Mouse (Mus musculus) spleen, postnatal 4 days (tissue): Measurements from ENCODE around the gene Tmprss12.
"Not testable (repeated sequence)": the region's sequence is repeated elsewhere in the genome, so short reads cannot be mapped to it uniquely, and the experiment has no call there.

Experiments
- DNase-seq, 2 experiments: peaks; one replicate each; pipeline ENCODE4 v3.0.0; 2022; ENCODE audit warnings: low spot score in 2 of 2

Gene Tmprss12

DNA sequence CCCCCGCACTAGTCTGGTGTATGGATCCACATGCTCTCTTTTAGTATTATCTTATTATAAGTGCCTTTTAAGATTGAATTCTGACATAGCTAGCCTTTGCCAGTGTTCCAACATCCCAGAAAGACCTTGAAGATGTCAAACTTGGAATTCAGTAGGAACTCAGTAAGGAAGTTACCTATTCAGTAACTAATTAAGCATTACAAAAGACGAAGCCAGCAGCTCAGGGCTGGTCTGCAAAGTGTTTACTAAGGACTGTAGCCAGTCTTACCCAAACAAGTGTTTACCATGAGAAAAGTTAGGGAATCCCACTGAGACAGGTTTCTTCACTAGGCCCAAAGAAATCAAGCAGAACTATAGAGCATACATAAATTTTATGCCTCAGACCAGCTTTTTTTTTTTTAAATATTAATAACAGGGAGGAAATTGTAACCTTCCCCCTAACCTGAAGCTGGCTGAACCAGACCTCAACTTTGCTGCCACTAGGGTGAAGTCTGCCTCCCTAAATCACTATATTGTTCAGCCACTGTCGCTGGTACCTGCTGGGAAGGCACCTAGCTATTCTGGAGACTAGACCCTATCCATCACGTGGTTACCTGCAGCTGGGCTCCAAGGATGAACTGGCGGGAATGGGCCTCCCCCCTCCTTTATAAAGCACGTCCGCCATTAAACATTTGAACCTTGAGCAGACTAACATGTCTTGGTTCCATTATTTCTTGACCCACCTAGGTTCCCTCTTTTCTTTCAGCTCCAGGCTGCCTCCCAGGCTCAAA, 5.7 kb upstream of the Tmprss12 start:
- no peak for DNase-seq

DNA sequence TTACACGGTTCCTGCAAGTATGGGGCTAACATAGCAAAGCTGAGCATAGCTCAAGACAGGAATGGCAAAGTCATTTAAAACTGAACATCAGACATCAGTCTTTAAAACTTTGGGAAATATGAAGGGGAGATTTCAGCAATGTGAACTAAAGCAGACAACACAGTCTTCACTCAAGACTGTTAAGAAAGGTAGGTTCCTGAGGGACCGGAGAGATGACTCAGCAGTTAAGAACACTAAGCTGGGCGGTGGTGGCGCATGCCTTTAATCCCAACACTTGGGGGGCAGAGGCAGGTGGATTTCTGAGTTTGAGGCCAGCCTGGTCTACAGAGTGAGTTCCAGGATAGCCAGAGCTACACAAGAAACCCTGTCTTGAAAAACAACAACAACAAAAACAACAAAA, 4.2 kb upstream of the Tmprss12 start:
- no peak for DNase-seq

DNA sequence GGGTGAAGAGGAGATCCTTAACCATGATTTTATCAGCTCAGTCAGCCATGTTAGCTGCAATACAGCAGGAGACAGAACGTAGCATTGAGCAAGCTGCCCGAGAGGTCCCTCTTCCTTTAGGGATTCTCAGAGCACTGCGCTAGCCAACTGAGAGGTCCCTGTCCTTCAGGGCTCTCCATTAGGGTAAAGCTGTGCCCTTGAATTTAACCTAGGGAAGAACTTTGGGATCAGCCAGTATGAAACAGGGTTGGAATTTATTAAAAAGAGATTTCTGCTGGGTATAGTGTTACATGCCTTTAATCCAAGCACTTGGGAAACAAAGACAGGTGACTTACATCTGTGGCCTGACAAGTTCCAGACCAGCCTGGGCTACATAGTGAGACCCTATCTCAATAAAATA, 3.1 kb upstream of the Tmprss12 start:
- no peak for DNase-seq

DNA sequence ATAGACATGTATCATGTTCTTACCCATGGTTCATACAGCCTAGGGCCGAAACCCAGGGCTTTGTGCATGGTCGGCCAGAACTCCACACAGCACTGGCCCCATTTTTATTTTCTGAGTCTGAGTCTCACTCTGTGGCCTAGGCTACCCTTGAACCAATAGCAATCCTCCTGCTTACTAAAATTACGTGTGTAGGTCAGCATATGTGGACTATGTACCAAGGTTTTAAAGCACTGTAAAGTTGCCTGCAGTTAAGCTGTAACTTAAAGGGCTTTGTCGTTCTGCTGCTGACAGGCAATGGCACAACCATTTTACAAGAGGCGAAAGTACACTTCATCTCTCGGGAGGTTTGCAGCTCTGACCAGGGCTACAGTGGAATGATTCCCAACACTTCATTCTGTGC, 8.3 kb downstream of the Tmprss12 start:
- DNase-seq = no peak

DNA sequence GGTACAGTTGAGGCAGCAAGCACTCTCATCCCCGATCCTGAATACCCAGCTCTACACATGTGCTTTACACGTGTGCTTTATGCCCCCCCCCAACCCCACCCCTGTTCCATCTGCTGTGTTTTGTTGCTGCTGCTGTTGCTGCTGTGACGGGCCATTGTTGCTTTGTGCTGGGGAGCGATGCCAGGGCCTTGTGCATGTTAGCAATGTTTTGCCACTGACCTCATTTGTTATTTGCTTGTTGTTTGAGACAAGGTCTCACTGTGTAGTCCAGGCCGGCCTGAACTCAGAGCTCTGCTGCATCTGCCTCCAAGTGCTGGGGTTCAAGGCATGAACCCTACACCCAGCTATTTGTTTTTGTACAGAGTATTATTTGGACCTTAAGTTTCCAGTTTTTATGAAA, 10.2 kb downstream of the Tmprss12 start:
- peak in 1 of 2 experiments; percentile 48 for DNase-seq

DNA sequence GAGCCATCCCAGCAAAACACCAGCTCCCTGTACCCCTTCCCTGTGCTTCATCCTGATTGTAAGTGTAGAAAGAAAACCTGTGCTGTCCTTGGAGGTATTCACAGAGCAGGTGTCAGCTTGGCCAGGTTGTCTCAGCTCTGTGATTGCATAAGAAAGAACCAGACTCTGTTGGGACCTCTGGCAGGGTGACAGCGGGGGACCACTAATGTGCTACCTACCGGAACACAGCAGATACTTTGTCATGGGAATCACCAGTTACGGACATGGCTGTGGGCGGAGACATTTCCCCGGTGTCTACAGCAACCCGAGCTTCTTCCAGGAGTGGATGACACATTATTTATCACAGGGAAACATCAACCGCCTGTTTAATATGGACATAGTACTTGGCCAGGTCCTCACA, 11.7 kb downstream of the Tmprss12 start:
- DNase-seq = peak in 1 of 2 experiments; percentile 48

DNA sequence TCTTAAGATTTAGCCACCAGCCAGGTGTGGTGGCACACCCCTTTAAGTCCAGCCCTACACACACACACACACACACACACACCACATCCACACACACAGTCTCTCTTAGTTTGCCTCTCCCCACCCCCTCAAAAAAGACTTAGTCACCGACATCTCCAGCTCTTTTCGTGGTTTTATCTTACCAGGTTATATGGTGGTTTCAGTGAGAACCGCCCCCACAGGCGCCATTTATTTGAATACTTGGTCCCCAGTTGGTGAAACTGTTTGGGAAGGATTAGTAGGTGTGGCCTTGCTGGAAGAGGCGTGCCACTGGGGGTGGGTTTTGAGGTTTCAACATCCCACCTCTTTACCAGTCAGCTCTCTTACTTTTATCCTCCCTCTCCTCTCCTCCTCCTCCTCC, 17.2 kb downstream of the Tmprss12 start:
- no peak for DNase-seq

DNA sequence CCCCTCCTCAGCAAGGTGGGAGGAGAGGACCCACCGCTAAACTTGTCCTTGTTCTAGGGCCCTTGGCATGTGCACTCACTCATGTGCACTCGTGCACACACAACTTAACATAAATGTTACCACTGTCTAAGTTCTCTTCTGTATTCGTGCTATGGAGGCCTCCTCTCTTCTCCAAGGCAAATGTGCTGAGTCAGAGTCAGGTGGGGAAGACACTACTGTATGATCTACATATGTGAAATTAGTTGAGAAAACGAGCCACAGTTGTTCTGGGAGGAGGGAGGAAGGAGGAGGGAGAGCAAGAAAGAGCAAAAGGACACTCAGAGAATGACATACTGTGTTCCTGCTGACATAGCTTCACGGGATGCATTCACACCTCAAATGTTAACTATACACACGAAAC, 19.9 kb downstream of the Tmprss12 start:
- DNase-seq = no peak

DNA sequence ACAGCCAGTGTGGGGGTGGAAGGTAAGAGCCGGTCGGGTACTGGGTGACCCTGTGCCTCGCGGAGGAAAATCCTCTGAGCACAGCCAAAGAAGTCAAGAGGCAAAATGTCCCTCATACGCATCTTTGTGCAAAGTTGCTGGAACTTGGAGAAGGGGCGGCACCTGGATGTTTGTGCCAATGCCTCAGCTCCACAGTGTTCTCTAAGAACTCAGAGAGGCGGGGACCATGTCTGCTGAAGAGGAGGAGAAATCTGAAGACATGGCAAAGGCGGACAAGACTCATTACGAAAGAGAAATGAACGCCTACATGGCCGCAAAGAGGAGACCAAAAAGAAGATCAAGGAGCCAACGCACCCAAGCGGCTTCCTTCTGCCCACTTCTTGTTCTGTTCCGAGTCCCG, 20.9 kb downstream of the Tmprss12 start:
- no peak for DNase-seq

DNA sequence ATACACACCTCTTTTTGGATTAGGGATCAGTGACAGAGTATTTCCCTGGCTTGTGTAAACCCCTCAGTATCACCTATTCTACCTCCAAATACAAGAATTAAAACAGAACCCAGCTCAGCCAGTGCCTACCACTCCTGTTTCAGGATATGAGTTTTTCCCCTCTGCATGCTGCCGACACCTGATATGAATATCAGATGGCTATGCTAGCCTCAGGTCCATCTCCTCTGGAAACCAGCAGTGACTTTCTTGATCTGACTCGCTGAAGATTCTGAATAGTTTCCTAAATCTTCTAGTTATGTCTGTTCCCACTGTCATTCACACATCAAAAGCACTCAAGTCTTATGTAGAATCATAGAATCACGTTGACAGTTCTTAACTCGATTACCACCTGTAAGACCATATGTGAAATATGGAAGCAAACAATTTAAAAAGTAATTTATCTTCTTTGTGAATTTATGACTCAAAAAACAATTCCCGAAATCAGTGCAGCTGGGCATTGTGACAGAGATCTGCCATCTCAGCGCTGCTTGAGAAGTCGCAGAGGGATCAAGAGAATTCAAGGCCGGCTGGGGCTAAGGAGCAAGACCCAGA, 22.9 kb downstream of the Tmprss12 start:
- no peak for DNase-seq

DNA sequence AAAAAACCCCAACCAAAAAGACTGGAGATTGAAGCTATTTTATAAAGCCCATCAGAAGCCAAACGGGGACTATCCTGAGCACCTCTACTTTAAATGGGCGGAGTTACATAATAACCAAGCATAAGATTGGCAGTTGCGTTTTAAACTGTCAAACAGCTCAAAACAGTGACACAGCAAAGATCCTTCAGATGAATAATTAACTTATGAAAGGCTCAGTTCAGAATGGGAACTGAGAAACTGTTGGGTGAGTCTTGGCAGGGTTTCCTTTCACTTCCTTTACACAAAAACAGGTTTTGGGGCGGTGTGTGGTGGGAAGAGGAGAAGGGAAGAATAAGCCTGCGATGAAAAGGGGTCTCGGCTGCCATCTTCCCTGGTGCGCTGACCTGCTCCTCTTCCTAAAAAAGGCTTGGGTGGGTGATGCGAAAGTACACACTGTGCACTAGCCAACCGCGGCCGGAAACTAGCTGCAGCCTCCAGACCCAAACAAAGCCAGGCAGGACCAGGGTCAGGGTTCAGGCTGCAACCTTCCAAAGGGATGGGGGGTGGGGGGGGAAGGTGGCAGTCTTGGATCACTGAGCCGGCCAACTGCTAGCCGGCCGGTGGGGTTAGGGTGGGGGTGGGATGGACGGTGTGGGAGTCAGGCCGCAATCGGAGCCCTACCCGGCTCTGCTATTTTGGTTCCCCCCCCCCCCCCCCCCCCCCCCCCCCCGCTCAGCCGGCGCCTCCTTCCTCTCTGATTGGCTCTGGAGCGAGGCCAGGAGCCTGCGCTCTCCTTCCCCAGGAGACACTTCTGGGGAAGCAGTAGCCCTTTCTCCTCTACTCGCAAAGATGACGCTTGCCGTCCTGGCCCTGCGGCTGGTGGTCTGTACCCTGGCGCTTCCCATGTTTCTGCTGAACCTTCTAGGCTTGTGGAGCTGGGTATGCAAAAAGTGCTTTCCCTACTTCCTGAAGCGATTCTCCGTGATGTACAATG, 23.7 kb downstream of the Tmprss12 start, which contains the start of gene Mettl7a1:
Mettl7a1 (plus strand) TSS at position 122 of the 973 bp plus-strand sequence.
- peak; percentile 77 to 87 for DNase-seq

DNA sequence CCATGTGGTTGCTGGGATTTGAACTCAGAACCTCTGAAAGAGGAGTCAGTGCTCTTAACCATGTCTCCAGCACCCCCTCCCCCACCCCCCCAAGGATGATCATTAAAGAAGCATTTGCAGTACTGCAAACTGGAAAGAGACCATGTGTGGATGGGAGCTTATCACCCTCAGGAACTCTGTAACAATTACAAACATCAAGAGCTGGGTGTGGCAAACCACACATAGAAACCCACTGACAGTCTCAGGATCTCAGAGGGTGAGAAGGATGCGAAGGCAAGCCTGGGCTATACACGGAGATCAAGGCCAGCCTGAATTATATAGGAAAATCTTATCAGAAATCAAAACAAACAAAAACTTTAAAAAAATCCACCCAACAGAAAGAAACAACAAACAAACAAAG, 25.6 kb downstream of the Tmprss12 start:
- DNase-seq = no peak

DNA sequence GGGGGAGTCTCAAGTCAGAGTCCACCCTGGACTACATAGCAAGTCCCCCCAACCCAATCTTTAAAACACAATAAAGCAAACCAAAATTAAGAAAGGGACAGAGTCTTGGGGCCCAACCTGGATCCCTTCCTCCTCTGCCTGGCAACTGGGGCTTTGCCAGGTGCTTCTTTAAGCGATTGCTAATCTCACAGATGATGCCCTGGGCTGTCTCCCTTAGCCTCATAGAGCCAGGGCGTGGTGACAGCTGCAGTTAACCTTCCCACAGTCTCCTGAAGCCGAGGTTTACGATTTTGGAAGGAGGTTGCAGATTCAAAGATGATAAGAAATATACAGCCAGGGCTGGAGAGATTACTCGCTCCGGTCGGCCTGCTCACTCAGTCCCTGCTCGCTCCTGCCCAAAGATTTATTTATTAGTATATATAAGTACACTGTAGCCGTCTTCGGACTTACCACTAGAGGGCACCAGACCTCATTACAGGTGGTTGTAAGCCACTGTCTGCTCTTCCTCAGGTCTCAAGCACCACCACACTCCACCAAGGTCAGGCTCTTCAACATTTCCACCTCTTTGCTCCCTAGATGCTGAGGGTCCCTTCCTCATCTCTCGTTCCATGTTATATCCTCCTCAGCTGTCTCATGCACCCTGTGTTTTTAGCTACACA, 26.9 kb downstream of the Tmprss12 start:
- peak in 1 of 2 experiments; percentile 40 for DNase-seq

DNA sequence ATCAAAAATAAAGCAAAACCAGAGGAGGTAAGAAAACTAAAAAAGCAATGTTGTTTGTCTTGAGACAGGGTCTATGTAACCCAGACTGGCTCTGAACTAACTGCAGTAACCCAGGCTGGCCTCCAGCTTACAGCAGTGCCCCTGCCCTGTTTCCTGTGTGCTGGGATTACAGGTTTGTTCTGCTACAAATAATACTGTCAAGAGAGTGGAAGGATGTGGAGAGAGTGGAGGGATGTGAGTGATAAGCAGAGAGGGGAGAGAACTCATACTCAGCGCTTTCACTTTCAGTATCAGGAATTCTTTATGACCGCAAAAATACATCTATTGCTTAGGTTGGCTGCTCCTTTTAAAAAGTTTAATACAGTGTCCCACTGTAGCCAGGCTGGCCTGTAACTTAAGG, 31.7 kb downstream of the Tmprss12 start:
- no peak for DNase-seq

DNA sequence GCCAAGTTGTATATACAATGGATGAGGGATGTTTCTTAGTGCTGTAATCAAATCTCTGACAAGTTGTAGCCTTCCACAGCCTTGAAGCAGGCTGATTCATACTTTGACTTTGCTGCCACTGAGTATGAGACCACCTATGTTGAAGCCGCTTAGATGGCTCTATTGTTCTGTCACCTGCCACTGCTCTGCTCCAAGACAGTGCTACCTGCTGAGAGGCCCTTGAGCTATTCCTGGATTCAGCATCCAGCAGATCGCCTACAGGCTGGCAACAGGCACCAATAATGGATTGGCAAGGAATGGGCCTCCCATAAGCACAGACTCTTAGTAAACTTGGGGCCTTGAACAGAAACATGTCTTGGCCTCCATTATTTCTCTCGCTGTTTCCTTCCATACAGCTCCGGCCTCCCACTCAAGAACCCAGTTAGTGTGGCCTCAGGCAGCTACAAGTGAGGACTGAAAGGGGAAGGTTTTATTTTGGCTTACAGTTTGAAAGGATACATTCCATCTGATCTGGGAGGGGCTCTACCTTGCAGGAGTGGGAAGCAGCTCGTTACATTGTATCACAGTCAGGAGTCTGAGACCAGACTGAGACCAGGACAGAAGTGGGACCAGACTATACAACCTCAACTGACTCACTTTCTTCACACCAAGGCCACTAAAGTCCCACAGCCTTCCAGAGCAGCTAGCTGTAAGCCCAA, 34.0 kb downstream of the Tmprss12 start:
- no peak for DNase-seq

DNA sequence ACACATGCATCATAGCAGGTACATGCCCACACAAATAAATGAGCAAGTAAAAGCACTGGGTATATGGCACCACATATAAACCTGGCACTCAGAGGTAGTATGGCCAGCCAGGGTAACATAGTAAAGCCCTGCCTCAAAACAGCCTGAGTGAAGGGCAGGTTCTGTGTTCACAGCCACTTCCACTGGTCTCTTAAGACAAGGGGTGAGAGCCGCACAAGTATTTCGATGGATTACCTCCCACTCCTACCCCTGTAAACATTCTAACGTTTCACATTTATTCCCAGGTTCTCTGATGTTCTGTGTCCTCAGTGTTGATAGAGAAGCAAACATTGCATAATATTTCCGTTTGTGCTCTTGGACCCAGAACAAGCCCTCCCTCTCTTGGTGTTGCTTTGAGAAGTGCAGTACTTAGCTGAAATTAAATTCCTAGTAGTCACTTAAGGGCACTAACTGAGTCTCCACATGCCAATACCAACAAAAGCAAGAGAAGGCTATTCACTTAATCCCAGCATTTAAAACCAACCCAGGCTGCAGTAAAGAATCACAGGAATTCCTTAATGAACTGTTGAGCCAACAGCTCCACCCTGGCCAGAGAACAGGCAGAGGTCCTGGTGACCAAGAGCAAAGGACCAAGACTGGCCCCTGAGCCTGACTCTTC, 37.5 kb downstream of the Tmprss12 start:
- DNase-seq = not testable (repeated sequence)

DNA sequence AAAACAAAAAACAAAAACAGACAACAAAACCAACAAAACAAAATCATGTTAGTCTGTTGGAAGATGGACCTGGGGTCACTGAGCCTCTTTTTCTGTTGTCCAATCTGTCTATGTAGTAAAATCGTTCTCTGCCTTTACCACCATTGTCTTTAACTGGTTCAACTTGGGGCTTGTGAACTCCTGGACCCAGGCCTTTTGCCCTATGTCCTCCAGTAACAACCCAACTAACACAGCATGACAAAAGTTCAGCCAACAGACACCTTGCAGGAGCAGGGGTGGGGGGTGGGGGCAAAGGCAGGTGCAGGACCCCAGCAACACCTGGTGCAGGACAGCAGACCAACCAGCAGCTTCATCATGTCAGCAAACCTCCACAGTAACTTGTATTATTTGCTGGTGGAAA, 39.2 kb downstream of the Tmprss12 start:
- no peak for DNase-seq

DNA sequence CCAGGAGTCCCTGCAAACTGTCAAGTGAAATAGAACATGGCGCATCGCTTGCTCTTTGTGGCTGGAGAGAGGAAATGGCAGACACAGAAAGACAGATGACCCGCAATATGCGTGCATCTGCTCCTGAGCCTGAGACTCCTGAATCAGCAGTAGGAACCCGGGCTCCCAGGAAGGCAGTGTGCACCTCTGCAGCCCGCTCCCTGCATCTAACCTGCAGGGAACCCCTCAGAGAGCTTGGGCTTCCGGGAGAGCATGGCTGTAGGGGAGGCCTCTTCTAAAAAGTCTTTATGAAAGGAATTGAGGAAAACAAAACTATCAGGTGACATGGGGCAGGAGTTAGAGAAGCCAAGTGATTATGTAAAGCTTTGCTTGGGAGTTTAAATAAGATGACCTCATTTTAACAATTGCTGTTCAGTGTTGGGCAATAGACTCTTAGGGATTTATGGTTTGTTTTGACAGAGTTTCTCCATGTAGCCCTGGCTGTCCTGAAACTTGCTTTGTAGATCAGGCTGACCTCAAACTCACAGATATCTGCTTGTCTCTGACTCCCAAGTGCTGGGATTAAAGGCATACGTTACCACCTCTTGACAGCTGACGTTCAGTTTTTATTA, 39.8 kb downstream of the Tmprss12 start:
- DNase-seq = no peak

DNA sequence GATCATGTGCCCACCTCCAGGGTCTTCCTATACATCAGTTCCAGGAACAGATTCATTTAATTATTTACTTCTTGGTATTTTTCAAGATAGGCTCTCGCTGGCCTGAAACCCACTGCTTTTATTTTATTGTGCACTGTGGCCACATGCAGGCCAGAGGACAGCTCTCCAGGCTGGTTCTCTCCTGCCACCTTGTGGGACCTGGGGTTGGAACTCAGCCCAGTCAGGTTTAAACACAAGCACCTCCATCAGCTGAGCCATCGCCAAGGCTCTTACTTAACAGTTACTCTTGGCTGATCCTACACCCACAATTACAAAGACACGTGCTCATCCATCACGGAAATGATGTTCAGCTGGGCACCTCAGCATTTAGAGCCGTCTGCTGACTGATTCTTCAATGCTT, 40.5 kb downstream of the Tmprss12 start:
- DNase-seq = no peak

DNA sequence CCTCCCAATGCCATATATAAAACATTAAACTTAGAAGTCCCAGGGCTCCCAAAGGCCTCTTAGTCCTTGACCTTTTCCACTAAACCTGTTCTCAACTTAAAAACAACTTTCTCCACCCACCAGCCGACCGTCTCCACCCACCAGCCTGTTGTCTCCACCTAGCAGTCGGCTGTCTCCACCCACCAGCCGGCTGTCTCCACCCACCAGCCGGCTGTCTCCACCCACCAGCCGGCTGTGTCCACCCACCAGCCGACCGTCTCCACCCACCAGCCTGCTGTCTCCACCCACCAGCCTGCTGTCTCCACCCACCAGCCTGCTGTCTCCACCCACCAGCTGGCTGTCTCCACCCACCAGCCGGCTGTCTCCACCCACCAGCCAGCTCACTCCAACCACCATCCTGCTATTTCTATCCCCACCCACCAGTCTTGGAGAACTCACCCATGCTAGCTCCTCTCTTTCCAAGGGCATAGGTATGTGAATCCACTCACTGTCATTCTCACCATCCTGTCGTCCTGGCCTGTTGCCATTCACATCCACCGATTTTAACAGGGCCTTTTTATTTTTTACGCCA, 43.5 kb downstream of the Tmprss12 start:
- DNase-seq = peak; percentile 31 to 59
